Mouse (Mus musculus): ENCODE data around the gene Mbnl2. TPM values are rescaled to one million over a fixed set of nuclear protein-coding genes. Genes with fewer than 3 reads are reported as not detected.

The Mbnl2 gene
- total and polyA plus RNA-seq, 2 experiments from 2014 or later, result 23.9 to 58.6 TPM

- H3K9me3 ChIP-seq (ENCODE audit: low read length), result no peaks in the 10 kb centered on the region
- no peaks in the 10 kb centered on the region for H3K36me3 ChIP-seq (ENCODE audit: insufficient read depth)
- H3K27me3 ChIP-seq (ENCODE audit: insufficient read depth, low read length), result no peaks in the 10 kb centered on the region
- no peak for TF ChIP-seq CTCF (IDR thresholded peaks at IDR 0.05; ENCODE audit: low read depth)
- no peaks in the 10 kb centered on the region for H3K4me1 ChIP-seq (ENCODE audit: insufficient read depth)
- no peak overlapping the region for H3K27ac ChIP-seq (ENCODE audit: low read depth, low read length)
- DNase-seq (no peak), ATAC-seq (no peak; the same call in 1 of the 2 replicates)
- 68% methylated on average over 11 of the region's 11 CpGs for WGBS
- no peak overlapping the region for H3K9ac ChIP-seq
- H3K4me3 ChIP-seq (ENCODE audit: low read depth, low read length), result no peak overlapping the region
- no peak overlapping the region for H3K4me2 ChIP-seq (ENCODE audit: low read depth)
Measured at GRCm38 (mm10) chr14:120373026-120374024, 97.9 kb downstream of the Mbnl2 start.

DNA sequence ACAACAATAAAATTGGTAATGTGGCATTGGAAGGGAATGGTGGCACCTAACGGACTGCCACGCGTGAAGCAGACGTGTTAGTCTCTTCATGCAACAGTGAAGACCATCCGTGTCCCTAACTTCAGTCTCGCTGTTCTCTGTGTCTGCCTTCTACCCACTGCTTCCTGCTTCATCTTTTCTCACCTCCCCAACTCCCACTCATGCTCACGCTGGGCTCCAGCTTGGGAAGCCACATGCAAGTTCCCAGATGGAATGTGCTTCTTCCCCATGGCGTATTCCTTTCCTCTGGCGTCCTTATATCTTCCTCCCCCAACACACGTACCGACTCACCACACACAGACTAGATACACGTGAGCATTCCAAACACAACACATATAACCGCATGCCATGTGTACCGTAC lies 99.3 kb downstream of the Mbnl2 start:
- Histone ChIP-seq H3K27ac (ENCODE audit: low read depth, low read length) (no peak overlapping the region), H3K4me2 (ENCODE audit: low read depth) (no peak overlapping the region), H3K27me3 (ENCODE audit: insufficient read depth, low read length) (no peaks in the 10 kb centered on the region), H3K9me3 (ENCODE audit: low read length) (no peaks in the 10 kb centered on the region), H3K9ac (no peak overlapping the region), H3K4me1 (ENCODE audit: insufficient read depth) (no peaks in the 10 kb centered on the region), H3K36me3 (ENCODE audit: insufficient read depth) (no peaks in the 10 kb centered on the region), H3K4me3 (ENCODE audit: low read depth, low read length) (no peak overlapping the region)
- 90% methylated on average over 14 of the region's 14 CpGs for whole genome bisulfite sequencing
- TF ChIP-seq CTCF (IDR thresholded peaks at IDR 0.05; ENCODE audit: low read depth), result no peak
- ATAC-seq, result 0 out of 2 replicates have a peak, but pooled peaks have one; percentile 18
- no peak for DNase-seq

- no peak overlapping the region for H3K9ac ChIP-seq
- 91% methylated on average over 4 of the region's 4 CpGs for WGBS
- no peak overlapping the region for H3K27ac ChIP-seq (ENCODE audit: low read depth, low read length)
- H3K4me3 ChIP-seq (ENCODE audit: low read depth, low read length), result no peak overlapping the region
- H3K36me3 ChIP-seq (ENCODE audit: insufficient read depth), result peaks cover 3% of the 10 kb centered on the region; the same call in 1 of the 2 replicates
- no peaks in the 10 kb centered on the region for H3K27me3 ChIP-seq (ENCODE audit: insufficient read depth, low read length)
- no peaks in the 10 kb centered on the region for H3K4me1 ChIP-seq (ENCODE audit: insufficient read depth)
- no peak for ATAC-seq
- H3K4me2 ChIP-seq (ENCODE audit: low read depth), result no peak overlapping the region
- no peaks in the 10 kb centered on the region for H3K9me3 ChIP-seq (ENCODE audit: low read length)
- no peak for TF ChIP-seq CTCF (IDR thresholded peaks at IDR 0.05; ENCODE audit: low read depth)
- DNase-seq, result no peak
Measured at GRCm38 (mm10) chr14:120377192-120377591, 101.7 kb downstream of the Mbnl2 start.

GRCm38 (mm10) chr14:120378002-120378401 lies 102.5 kb downstream of the Mbnl2 start:
- WGBS, result 83% methylated on average over 8 of the region's 8 CpGs
- DNase-seq, result no peak
- H3K4me1 ChIP-seq (ENCODE audit: insufficient read depth), result no peaks in the 10 kb centered on the region
- no peak overlapping the region for H3K4me3 ChIP-seq (ENCODE audit: low read depth, low read length)
- H3K9ac ChIP-seq, result no peak overlapping the region
- no peaks in the 10 kb centered on the region for H3K9me3 ChIP-seq (ENCODE audit: low read length)
- peaks cover 3% of the 10 kb centered on the region; the same call in 1 of the 2 replicates for H3K36me3 ChIP-seq (ENCODE audit: insufficient read depth)
- no peak for TF ChIP-seq CTCF (IDR thresholded peaks at IDR 0.05; ENCODE audit: low read depth)
- H3K27ac ChIP-seq (ENCODE audit: low read depth, low read length), result no peak overlapping the region
- H3K4me2 ChIP-seq (ENCODE audit: low read depth), result no peak overlapping the region
- ATAC-seq, result no peak
- H3K27me3 ChIP-seq (ENCODE audit: insufficient read depth, low read length), result no peaks in the 10 kb centered on the region

DNA sequence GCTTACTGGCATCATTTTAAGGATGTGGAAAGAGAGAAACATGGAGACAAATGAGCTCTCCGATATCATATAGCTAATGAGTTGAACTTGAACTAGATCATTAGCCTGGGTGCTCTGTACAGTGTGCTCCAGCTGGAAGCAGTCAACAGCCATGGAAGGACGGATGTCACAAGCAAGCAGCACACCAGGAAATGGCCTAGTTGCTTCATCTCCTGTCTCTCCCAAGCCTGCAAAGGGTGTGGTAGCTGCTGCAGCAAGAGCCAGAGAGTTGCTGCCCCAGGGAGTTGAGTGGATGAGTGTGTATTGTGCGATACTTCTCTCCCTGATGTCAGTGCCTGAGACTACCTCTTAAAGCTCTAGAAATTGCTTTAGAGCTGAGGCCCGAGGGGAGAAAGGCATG lies 104.2 kb downstream of the Mbnl2 start:
- WGBS, result 84% methylated on average over 4 of the region's 4 CpGs
- H3K4me3 ChIP-seq (ENCODE audit: low read depth, low read length), result no peak overlapping the region
- no peaks in the 10 kb centered on the region for H3K27me3 ChIP-seq (ENCODE audit: insufficient read depth, low read length)

GRCm38 (mm10) chr14:120381378-120382134 lies 106.1 kb downstream of the Mbnl2 start:
- H3K4me3 ChIP-seq (ENCODE audit: low read depth, low read length), result no peak overlapping the region
- no peak overlapping the region for H3K4me2 ChIP-seq (ENCODE audit: low read depth)

More for the DNA sequence above, 104.2 kb downstream of the Mbnl2 start:
- Histone ChIP-seq H3K4me2 (ENCODE audit: low read depth) (no peak overlapping the region), H3K9me3 (ENCODE audit: low read length) (no peaks in the 10 kb centered on the region), H3K36me3 (ENCODE audit: insufficient read depth) (peaks cover 3% of the 10 kb centered on the region; the same call in 1 of the 2 replicates), H3K9ac (no peak overlapping the region), H3K27ac (ENCODE audit: low read depth, low read length) (no peak overlapping the region), H3K4me1 (ENCODE audit: insufficient read depth) (no peaks in the 10 kb centered on the region)
- no peak for TF ChIP-seq CTCF (IDR thresholded peaks at IDR 0.05; ENCODE audit: low read depth)
- DNase-seq, result no peak
- ATAC-seq, result no peak

More at GRCm38 (mm10) chr14:120381378-120382134, 106.1 kb downstream of the Mbnl2 start:
- peaks cover 3% of the 10 kb centered on the region; the same call in 1 of the 2 replicates for H3K36me3 ChIP-seq (ENCODE audit: insufficient read depth)
- TF ChIP-seq CTCF (IDR thresholded peaks at IDR 0.05; ENCODE audit: low read depth), result no peak
- DNase-seq (no peak), ATAC-seq (no peak)
- H3K27ac ChIP-seq (ENCODE audit: low read depth, low read length), result no peak overlapping the region
- no peaks in the 10 kb centered on the region for H3K9me3 ChIP-seq (ENCODE audit: low read length)
- no peak overlapping the region for H3K9ac ChIP-seq
- H3K27me3 ChIP-seq (ENCODE audit: insufficient read depth, low read length), result no peaks in the 10 kb centered on the region
- no peaks in the 10 kb centered on the region for H3K4me1 ChIP-seq (ENCODE audit: insufficient read depth)
- WGBS, result 90% methylated on average over 26 of the region's 26 CpGs
